Mouse (Mus musculus) liver, embryonic 11.5 days (tissue): Measurements from ENCODE around the gene Jmjd8. TPM values are rescaled to one million over a fixed set of nuclear protein-coding genes. Genes with fewer than 3 reads are reported as not detected.

Experiments
- ATAC-seq: fragments of 200-750 bp; cut with Nextera tagmentation; replicated peaks from 2 replicates; pipeline ENCODE4 v1.8.0; 2017; ENCODE audit warnings: moderate number of reproducible peaks, mild to moderate bottlenecking, moderate TSS enrichment, moderate library complexity; ENCODE audit not compliant: low FRiP score
- DNase-seq: peaks from one replicate; pipeline ENCODE4 v3.0.0-alpha.2; 2017; ENCODE audit warnings: low spot score
- H3K27ac ChIP-seq: fragments of 300-500 bp; sonication (generic); 2 replicates; pipeline ENCODE4 v1.5.1; 2014; ENCODE audit warnings: mild to moderate bottlenecking, low read depth, low read length, control low read depth
- H3K27me3 ChIP-seq: fragments of 300-500 bp; sonication (generic); replicated peaks from 2 replicates; pipeline ENCODE4 v1.6.1; 2014; ENCODE audit warnings: low read length, mixed read lengths; ENCODE audit not compliant: control insufficient read depth, insufficient read depth
- H3K36me3 ChIP-seq: fragments of 300-500 bp; sonication (generic); 2 replicates; pipeline ENCODE4 v1.6.1; 2014; ENCODE audit warnings: mild to moderate bottlenecking, low read length, moderate library complexity, mixed read lengths; ENCODE audit not compliant: control insufficient read depth, insufficient read depth
- H3K4me1 ChIP-seq: fragments of 300-500 bp; sonication (generic); replicated peaks from 2 replicates; pipeline ENCODE4 v1.6.1; 2014; ENCODE audit warnings: low read length, mixed read lengths; ENCODE audit not compliant: control insufficient read depth, insufficient read depth
- H3K4me2 ChIP-seq: fragments of 300-500 bp; sonication (generic); 2 replicates; pipeline ENCODE4 v1.6.1; 2014; ENCODE audit warnings: mild to moderate bottlenecking, control low read depth, moderate library complexity
- H3K4me3 ChIP-seq: fragments of 300-500 bp; sonication (generic); 2 replicates; pipeline ENCODE4 v1.5.1; 2014; ENCODE audit warnings: low read depth, low read length, control low read depth
- H3K9ac ChIP-seq: fragments of 300-500 bp; sonication (generic); 2 replicates; pipeline ENCODE4 v1.6.1; 2014; ENCODE audit warnings: low read depth, low read length, control low read depth
- H3K9me3 ChIP-seq: fragments of 300-500 bp; sonication (generic); 2 replicates; pipeline ENCODE4 v1.6.1; 2016; ENCODE audit warnings: low read length, inconsistent platforms, mixed read lengths; ENCODE audit not compliant: control insufficient read depth
- WGBS: fragments of 180-500 bp; shearing (Covaris S2); extraction: QIAGEN DNeasy Blood & Tissue Kit; methylation state at CpG from one replicate; pipeline ENCODE4 v1.1.7; 2014; 5-methylcytosine and 5-hydroxymethylcytosine counted together
- polyA plus RNA-seq: library from polyadenylated mRNA; unstranded; fragments of >200 nt; fragmentation: Nextera tagmentation; extraction: Ambion mirVana; gene quantifications from 2 replicates; pipeline ENCODE4 v1.2.1, GENCODE M21; 2014

Jmjd8 gene
- polyA plus RNA-seq, 1 experiment from 2014 or later = 36.6 TPM

GRCm38 (mm10) chr17:25817662-25818061 lies 11.0 kb upstream of the Jmjd8 start:
- H3K9me3 ChIP-seq = no peaks in the 10 kb centered on the region
- whole genome bisulfite sequencing = 75% methylated on average over 11 of the region's 11 CpGs
- no peak for DNase-seq
- no peaks in the 10 kb centered on the region for H3K36me3 ChIP-seq
- no peak overlapping the region for H3K27ac ChIP-seq
- no peak overlapping the region for H3K4me2 ChIP-seq
- no peak overlapping the region for H3K9ac ChIP-seq
- no peaks in the 10 kb centered on the region for H3K4me1 ChIP-seq
- ATAC-seq = no peak
- H3K27me3 ChIP-seq = peaks cover 76% of the 10 kb centered on the region
- H3K4me3 ChIP-seq = no peak overlapping the region

GRCm38 (mm10) chr17:25818851-25819780 lies 9.6 kb upstream of the Jmjd8 start:
- no peak overlapping the region for H3K27ac ChIP-seq
- no peaks in the 10 kb centered on the region for H3K9me3 ChIP-seq
- H3K36me3 ChIP-seq = no peaks in the 10 kb centered on the region
- no peak for ATAC-seq
- H3K4me1 ChIP-seq = peaks cover 2% of the 10 kb centered on the region
- 8% methylated on average over 46 of the region's 46 CpGs for WGBS
- no peak overlapping the region for H3K9ac ChIP-seq
- peaks cover 63% of the 10 kb centered on the region for H3K27me3 ChIP-seq
- peak overlapping the region; percentile 14 for H3K4me3 ChIP-seq
- no peak for DNase-seq
- H3K4me2 ChIP-seq = peak overlapping the region; percentile 37

GRCm38 (mm10) chr17:25823452-25823851 lies 5.2 kb upstream of the Jmjd8 start, which contains the start of gene Wdr24:
TSS of gene Wdr24 (plus strand) at chr17:25823627.
- Histone ChIP-seq H3K4me1 (peaks cover 21% of the 10 kb centered on the region), H3K4me2 (peak within 1 kb of the TSS; percentile 89), H3K27me3 (peaks cover 29% of the 10 kb centered on the region), H3K4me3 (peak within 1 kb of the TSS; percentile 84), H3K36me3 (peaks cover 20% of the 10 kb centered on the region), H3K27ac (peak within 1 kb of the TSS; percentile 57; the same call in 1 of the 2 replicates), H3K9me3 (no peaks in the 10 kb centered on the region), H3K9ac (peak within 1 kb of the TSS; percentile 81)
- WGBS = under 1% methylated on average over 18 of the region's 18 CpGs
- ATAC-seq (peak; percentile 76), DNase-seq (peak; percentile 70)

GRCm38 (mm10) chr17:25824362-25825142 lies 4.1 kb upstream of the Jmjd8 start:
- peaks cover 20% of the 10 kb centered on the region for H3K36me3 ChIP-seq
- peaks cover 23% of the 10 kb centered on the region for H3K4me1 ChIP-seq
- no peak overlapping the region for H3K27ac ChIP-seq
- DNase-seq (no peak), ATAC-seq (no peak; the same call in 1 of the 2 replicates)
- H3K9ac ChIP-seq = peak overlapping the region; percentile 81
- peaks cover 18% of the 10 kb centered on the region for H3K27me3 ChIP-seq
- peak overlapping the region; percentile 89 for H3K4me2 ChIP-seq
- H3K9me3 ChIP-seq = no peaks in the 10 kb centered on the region
- 56% methylated on average over 17 of the region's 17 CpGs for WGBS
- H3K4me3 ChIP-seq = peak overlapping the region; percentile 84

GRCm38 (mm10) chr17:25825311-25825710 lies 3.4 kb upstream of the Jmjd8 start:
- 0 out of 2 replicates have a peak overlapping the region, but pooled peaks have one; percentile 18 for H3K9ac ChIP-seq
- H3K36me3 ChIP-seq = peaks cover 25% of the 10 kb centered on the region
- H3K4me2 ChIP-seq = peak overlapping the region; percentile 89
- peaks cover 10% of the 10 kb centered on the region for H3K27me3 ChIP-seq
- ATAC-seq (no peak), DNase-seq (no peak)
- H3K27ac ChIP-seq = peak overlapping the region; percentile 16; the same call in 1 of the 2 replicates
- 84% methylated on average over 6 of the region's 6 CpGs for WGBS
- H3K4me1 ChIP-seq = peaks cover 31% of the 10 kb centered on the region
- H3K9me3 ChIP-seq = no peaks in the 10 kb centered on the region
- peak overlapping the region; percentile 84 for H3K4me3 ChIP-seq

GRCm38 (mm10) chr17:25825984-25826570 lies 2.6 kb upstream of the Jmjd8 start:
- Histone ChIP-seq H3K4me2 (no peak overlapping the region), H3K9me3 (no peaks in the 10 kb centered on the region), H3K9ac (no peak overlapping the region), H3K27me3 (peaks cover 5% of the 10 kb centered on the region; the same call in 1 of the 2 replicates), H3K4me1 (peaks cover 37% of the 10 kb centered on the region), H3K4me3 (no peak overlapping the region), H3K27ac (no peak overlapping the region), H3K36me3 (peaks cover 33% of the 10 kb centered on the region)
- 93% methylated on average over 27 of the region's 27 CpGs for WGBS
- ATAC-seq (no peak), DNase-seq (no peak)

- 94% methylated on average over 13 of the region's 13 CpGs for WGBS
- no peak for ATAC-seq
- H3K27ac ChIP-seq = no peak overlapping the region
- H3K4me2 ChIP-seq = no peak overlapping the region
- H3K9ac ChIP-seq = no peak overlapping the region
- H3K9me3 ChIP-seq = no peaks in the 10 kb centered on the region
- peaks cover 46% of the 10 kb centered on the region for H3K4me1 ChIP-seq
- no peak overlapping the region for H3K4me3 ChIP-seq
- H3K36me3 ChIP-seq = peaks cover 41% of the 10 kb centered on the region
- DNase-seq = no peak
- peaks cover under 1% of the 10 kb centered on the region; the same call in 1 of the 2 replicates for H3K27me3 ChIP-seq
Observed at GRCm38 (mm10) chr17:25827011-25827410, 1.7 kb upstream of the Jmjd8 start.

- DNase-seq (no peak), ATAC-seq (no peak)
- Histone ChIP-seq H3K27ac (0 out of 2 replicates have a peak overlapping the region, but pooled peaks have one; percentile 82), H3K4me2 (no peak overlapping the region; the same call in 1 of the 2 replicates), H3K4me1 (peaks cover 47% of the 10 kb centered on the region), H3K9me3 (no peaks in the 10 kb centered on the region), H3K27me3 (no peaks in the 10 kb centered on the region), H3K4me3 (no peak overlapping the region), H3K36me3 (peaks cover 42% of the 10 kb centered on the region), H3K9ac (no peak overlapping the region)
- 95% methylated on average over 22 of the region's 22 CpGs for WGBS
Observed at GRCm38 (mm10) chr17:25827546-25828222, 983 bp upstream of the Jmjd8 start.
